Mouse (Mus musculus) megakaryocyte, adult 5-6 weeks (primary cell): ENCODE results near the gene Ptger1. TPM values are rescaled to one million over a fixed set of nuclear protein-coding genes. Genes with fewer than 3 reads are reported as not detected.

Source experiments
- ATAC-seq: 2 replicates; pipeline ENCODE4 v1.8.0; 2016; ENCODE audit warnings: mild to moderate bottlenecking, inconsistent platforms; ENCODE audit not compliant: poor library complexity, severe bottlenecking
- total RNA-seq, 2 experiments: library from RNA; stranded (forward) in 1 of 2; stranded (reverse) in 1 of 2; fragments of 153-499, 151-499 nt in 1 of 2; fragments of 221-1000, 200-1000 nt in 1 of 2; gene quantifications; 2 replicates each; pipeline versions ENCODE4 v1.2.3 to v1.2.4; 2015 to 2017

Gene Ptger1
- total RNA-seq, 2 experiments from 2014 or later = 0.07 to 1.7 TPM

DNA sequence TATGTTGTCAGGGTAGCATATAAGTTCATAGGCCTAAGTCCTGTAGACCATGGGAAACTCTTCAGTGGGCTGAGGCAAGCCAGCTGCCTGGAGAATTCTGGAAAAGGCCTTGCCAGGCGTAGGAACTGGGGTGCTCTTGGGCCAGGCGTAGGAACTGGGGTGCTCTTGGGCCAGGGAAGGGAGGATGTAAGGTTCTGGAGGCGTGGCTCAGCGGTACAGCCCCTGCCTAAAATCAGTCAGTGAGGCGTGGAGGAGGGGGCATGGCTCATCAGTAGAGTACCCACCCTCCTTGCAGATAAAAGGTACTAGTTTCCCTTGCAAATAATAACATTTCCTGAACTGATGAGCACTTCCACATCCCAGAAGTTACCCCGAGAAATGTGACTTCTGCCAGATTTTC, 11.8 kb upstream of the Ptger1 start:
- ATAC-seq = no peak

- ATAC-seq = no peak
Observed at GRCm38 (mm10) chr8:83656043-83656442, 10.4 kb upstream of the Ptger1 start.

- ATAC-seq = no peak
Observed at GRCm38 (mm10) chr8:83656484-83657246, 9.8 kb upstream of the Ptger1 start.

GRCm38 (mm10) chr8:83660545-83660944, 5.9 kb upstream of the Ptger1 start:
- no peak for ATAC-seq

GRCm38 (mm10) chr8:83660995-83661680, 5.3 kb upstream of the Ptger1 start:
- no peak for ATAC-seq

- peak; percentile 92 for ATAC-seq
Observed at GRCm38 (mm10) chr8:83662421-83662826, 4.1 kb upstream of the Ptger1 start.

DNA sequence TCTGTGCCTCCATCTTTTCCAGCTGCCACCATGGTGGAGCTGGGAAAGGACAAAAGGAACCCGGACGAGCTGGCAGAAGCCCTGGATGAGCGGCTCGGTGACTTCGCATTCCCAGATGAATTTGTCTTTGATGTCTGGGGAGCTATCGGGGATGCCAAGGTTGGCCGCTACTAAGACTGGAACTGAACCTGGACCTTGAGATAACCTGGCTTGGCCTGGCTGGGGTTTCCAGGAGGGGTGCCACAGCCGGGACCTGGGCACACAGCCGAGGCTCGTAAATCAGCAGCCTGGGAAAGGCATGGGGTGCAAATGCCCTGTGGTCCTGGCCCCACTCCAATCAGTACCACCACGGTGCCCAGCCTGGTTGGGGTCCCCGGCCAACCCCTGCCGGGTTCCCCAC, 2.4 kb upstream of the Ptger1 start:
- ATAC-seq = no peak

DNA sequence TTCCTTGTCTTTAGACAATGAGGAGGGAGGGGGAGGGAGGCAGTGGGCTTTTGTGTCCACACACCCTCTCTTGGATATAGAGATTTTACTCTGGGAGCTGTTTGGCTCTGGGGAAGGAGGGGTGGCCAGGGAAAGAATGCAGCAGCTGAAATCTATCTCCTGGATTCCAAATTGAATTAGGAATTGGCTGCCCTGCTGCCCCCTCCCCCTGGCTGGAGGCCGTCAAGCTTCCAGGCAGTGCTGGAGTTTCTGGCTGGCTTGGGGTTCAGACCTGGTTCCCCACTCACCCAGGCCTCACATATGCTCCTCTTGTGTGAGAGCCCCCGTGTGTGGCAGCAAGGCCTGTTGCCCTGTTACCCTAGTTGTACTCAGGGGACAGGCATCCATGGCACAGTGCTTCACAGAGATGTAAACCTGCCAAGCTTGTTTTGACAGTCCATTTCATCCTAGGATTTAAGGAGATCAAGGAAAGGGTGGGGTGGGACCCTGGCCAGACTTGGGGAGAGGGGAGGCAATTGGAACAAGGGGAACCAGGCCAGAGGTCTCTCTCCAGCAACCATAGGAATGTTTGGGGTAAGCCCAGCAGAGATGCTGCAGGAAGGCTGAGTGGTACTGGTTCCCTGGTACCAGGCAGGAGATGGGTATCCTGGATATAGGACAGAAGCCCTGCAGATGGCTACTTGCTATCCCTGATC, 1.4 kb upstream of the Ptger1 start:
- ATAC-seq = no peak

GRCm38 (mm10) chr8:83666866-83667234, 372 bp downstream of the Ptger1 start:
- ATAC-seq = no peak

- no peak for ATAC-seq
Observed at GRCm38 (mm10) chr8:83667526-83667925, 1.0 kb downstream of the Ptger1 start.

GRCm38 (mm10) chr8:83668010-83668916, 1.8 kb downstream of the Ptger1 start:
- peak; percentile 39 for ATAC-seq

- ATAC-seq = no peak
Observed at GRCm38 (mm10) chr8:83669013-83669412, 2.5 kb downstream of the Ptger1 start.

GRCm38 (mm10) chr8:83672936-83673335, 6.5 kb downstream of the Ptger1 start:
- no peak for ATAC-seq

GRCm38 (mm10) chr8:83674497-83674896, 8.0 kb downstream of the Ptger1 start:
- no peak for ATAC-seq

DNA sequence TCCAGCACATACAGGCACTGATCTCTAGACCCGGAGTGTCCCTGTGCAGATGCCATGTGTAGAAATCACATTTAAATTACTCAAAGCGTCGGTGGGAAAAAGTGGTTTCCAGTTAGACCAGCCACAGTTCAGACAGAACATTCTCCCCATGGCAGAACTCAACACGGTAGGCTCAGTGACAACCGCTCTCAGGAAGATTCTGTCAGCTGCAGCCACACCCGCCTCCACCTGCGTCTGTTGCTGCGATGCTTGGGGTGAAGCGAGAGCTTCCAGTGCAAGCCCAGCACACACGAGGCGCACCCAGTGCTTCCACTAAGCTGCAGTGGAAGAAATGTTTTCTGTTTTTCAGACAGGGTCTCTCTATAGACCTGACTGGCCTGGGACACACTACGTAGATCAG, 13.4 kb downstream of the Ptger1 start:
- no peak for ATAC-seq

DNA sequence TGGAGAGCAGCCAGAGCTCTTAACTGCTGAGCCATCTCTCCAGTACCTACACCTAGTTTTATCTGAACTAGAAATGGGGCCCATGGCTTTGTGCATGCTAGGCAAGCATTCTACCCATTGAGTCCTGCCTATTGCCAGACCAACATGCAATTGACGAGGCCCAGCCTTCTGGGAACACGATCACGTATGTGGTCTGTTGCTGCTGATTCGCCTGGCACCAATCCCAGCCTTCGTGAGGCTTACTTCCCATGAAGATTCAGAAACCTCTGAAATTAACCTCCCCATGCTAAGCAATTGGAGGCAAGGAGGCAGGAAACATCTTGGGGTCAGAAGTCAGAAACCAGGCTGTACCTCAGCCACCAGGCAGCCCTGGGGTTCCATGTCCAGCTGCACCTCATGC, 14.1 kb downstream of the Ptger1 start:
- ATAC-seq = no peak

DNA sequence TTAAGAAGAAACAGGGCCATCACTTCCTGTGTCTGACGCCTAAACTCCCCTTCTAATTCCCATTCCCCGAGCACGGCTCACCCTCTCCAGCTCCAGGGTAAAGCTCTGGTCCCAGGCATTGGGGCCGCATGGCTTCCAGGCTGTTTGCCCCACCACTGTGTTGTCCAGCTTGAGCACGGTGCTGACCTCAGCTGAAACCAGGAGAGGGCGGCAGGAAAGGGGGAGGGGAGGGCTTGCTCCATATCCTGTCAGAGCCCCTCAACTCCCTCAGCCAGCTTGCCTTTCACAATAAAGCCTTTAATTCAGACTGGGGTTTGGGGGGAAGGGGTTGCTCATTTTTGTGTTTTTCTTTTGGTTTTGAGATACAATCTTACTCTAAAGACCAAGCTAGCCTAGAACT, 14.6 kb downstream of the Ptger1 start:
- no peak for ATAC-seq

DNA sequence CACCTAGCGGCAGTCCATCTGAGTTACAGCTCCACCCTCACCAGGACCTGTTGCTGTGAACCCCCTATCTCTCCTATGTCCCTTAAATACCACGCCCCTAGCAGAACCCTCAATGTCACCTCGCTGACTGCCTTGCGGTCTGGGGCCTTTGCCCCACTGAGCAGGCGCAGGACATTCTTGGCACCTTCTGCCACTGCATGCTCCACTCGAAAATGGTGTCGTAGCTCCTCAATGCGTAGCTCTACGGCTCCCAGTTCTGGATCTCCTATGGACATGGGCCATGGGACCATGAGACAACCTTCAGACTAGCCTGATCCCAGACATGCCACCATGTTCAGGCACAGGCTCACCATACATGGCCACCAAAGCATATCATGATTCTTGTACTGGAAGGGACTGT, 18.0 kb downstream of the Ptger1 start:
- ATAC-seq = no peak

GRCm38 (mm10) chr8:83689264-83689663, 22.8 kb downstream of the Ptger1 start:
- ATAC-seq = no peak

- ATAC-seq = peak; percentile 68
Observed at GRCm38 (mm10) chr8:83693609-83694236, 27.2 kb downstream of the Ptger1 start.
